ENCODE assay signal across 33 mouse cellular contexts in genomic region chr4:88400992-88401313, GRCm38 (mm10).
"Had no signal": no experiment of that assay in that cellular context is flagged by ENCODE, and none has a peak within 500 bp of the region (broad histone marks: within the 10 kb centered on the region; RNA-seq: fewer than 3 reads in every experiment).

No protein-coding gene starts in this region.

- DNase-seq: left cerebral cortex, postnatal 4 days; liver; liver, embryonic 13.5 days; liver, postnatal 0 days; lung, adult 18-20 months; lung, adult 2 months; lung, embryonic 14.5 days; lung, postnatal 10 days; lung, postnatal 14 days; lung, postnatal 36 days; lung, postnatal 4 days; midbrain, embryonic 14.5 days had no signal

- H3K4me2 ChIP-seq: limb, embryonic 12.5 days; limb, embryonic 13.5 days; limb, embryonic 15.5 days; liver, embryonic 11.5 days; liver, embryonic 12.5 days; liver, embryonic 13.5 days; liver, embryonic 15.5 days; lung, embryonic 14.5 days; lung, embryonic 15.5 days; midbrain, embryonic 11.5 days; midbrain, embryonic 12.5 days; midbrain, embryonic 13.5 days; midbrain, embryonic 15.5 days; neural tube, embryonic 12.5 days; neural tube, embryonic 13.5 days had no signal

- H3K4me3 ChIP-seq: limb, embryonic 10.5 days; limb, embryonic 12.5 days; limb, embryonic 13.5 days; limb, embryonic 15.5 days; liver, embryonic 12.5 days; liver, embryonic 13.5 days; liver, embryonic 15.5 days; lung, embryonic 15.5 days; megakaryocyte, embryonic 14.5 days; midbrain, embryonic 10.5 days; midbrain, embryonic 12.5 days; midbrain, embryonic 13.5 days; midbrain, embryonic 15.5 days; myocyte; neural tube, embryonic 12.5 days; neural tube, embryonic 13.5 days had no signal

- H3K9ac ChIP-seq: limb, embryonic 12.5 days; limb, embryonic 13.5 days; limb, embryonic 15.5 days; liver, embryonic 12.5 days; liver, embryonic 13.5 days; liver, embryonic 14.5 days; liver, embryonic 15.5 days; liver, postnatal 0 days; lung, embryonic 14.5 days; lung, embryonic 15.5 days; midbrain, embryonic 12.5 days; midbrain, embryonic 13.5 days; midbrain, embryonic 15.5 days; neural tube, embryonic 12.5 days; neural tube, embryonic 13.5 days had no signal

- ATAC-seq: liver, embryonic 12.5 days; liver, postnatal 0 days; lung, postnatal 0 days; midbrain, embryonic 13.5 days; midbrain, embryonic 15.5 days; midbrain, embryonic 16.5 days had no signal

- H3K36me3 ChIP-seq: limb, embryonic 10.5 days; limb, embryonic 12.5 days; limb, embryonic 13.5 days; limb, embryonic 15.5 days; liver, embryonic 12.5 days; liver, embryonic 13.5 days; liver, embryonic 15.5 days; lung, embryonic 15.5 days; midbrain, embryonic 10.5 days; midbrain, embryonic 12.5 days; midbrain, embryonic 13.5 days; midbrain, embryonic 15.5 days; neural tube, embryonic 12.5 days had no signal

- H3K27me3 ChIP-seq: limb, embryonic 12.5 days; limb, embryonic 13.5 days; limb, embryonic 15.5 days; liver, embryonic 12.5 days; liver, embryonic 13.5 days; liver, embryonic 15.5 days; lung, embryonic 15.5 days; megakaryocyte, embryonic 14.5 days; midbrain, embryonic 12.5 days; midbrain, embryonic 13.5 days; midbrain, embryonic 15.5 days; neural tube, embryonic 12.5 days; neural tube, embryonic 13.5 days had no signal

- H3K27ac ChIP-seq: limb, embryonic 10.5 days; limb, embryonic 12.5 days; limb, embryonic 13.5 days; limb, embryonic 15.5 days; liver, embryonic 12.5 days; liver, embryonic 13.5 days; liver, embryonic 14.5 days; liver, embryonic 15.5 days; lung, embryonic 15.5 days; macrophage; midbrain, embryonic 10.5 days; midbrain, embryonic 12.5 days; midbrain, embryonic 13.5 days; midbrain, embryonic 15.5 days; neural tube, embryonic 12.5 days; neural tube, embryonic 13.5 days had no signal

- H3K9me3 ChIP-seq: limb, embryonic 10.5 days; limb, embryonic 12.5 days; limb, embryonic 13.5 days; limb, embryonic 15.5 days; liver, embryonic 12.5 days; liver, embryonic 13.5 days; liver, embryonic 15.5 days; lung, embryonic 15.5 days; megakaryocyte, embryonic 14.5 days; midbrain, embryonic 10.5 days; midbrain, embryonic 12.5 days; midbrain, embryonic 13.5 days; midbrain, embryonic 15.5 days; neural tube, embryonic 12.5 days; neural tube, embryonic 13.5 days had no signal

- H3K4me1 ChIP-seq: limb, embryonic 10.5 days; limb, embryonic 12.5 days; limb, embryonic 15.5 days; liver, embryonic 12.5 days; liver, embryonic 13.5 days; liver, embryonic 15.5 days; megakaryocyte, embryonic 14.5 days; midbrain, embryonic 10.5 days; midbrain, embryonic 12.5 days; midbrain, embryonic 13.5 days; midbrain, embryonic 15.5 days; neural tube, embryonic 12.5 days; neural tube, embryonic 13.5 days had no signal
